Mouse (Mus musculus) heart, adult 2 months (tissue): Measurements from ENCODE around the gene Fgfr2. TPM values are rescaled to one million over a fixed set of nuclear protein-coding genes. Genes with fewer than 3 reads are reported as not detected.
A peak's percentile ranks its signal among the peaks of the same experiment; 100 is the strongest.

ENCODE experiments used
- DNase-seq, 2 experiments: peaks; one replicate each; pipeline ENCODE4 v3.0.0; 2021
- H3K27ac ChIP-seq: fragments of 200-600 bp; 2 replicates; pipeline ENCODE4 v1.8.1; 2022
- H3K27me3 ChIP-seq: fragments of 200-500 bp; 2 replicates; pipeline ENCODE4 v1.6.1; 2012; ENCODE audit warnings: mild to moderate bottlenecking, low read length, inconsistent platforms, mixed read lengths; ENCODE audit not compliant: control insufficient read depth, insufficient read depth
- H3K36me3 ChIP-seq: fragments of 200-500 bp; 2 replicates; pipeline ENCODE4 v1.6.1; 2012; ENCODE audit warnings: low read length, inconsistent platforms; ENCODE audit not compliant: control insufficient read depth, insufficient read depth
- H3K4me1 ChIP-seq: fragments of 200-500 bp; 2 replicates; pipeline ENCODE4 v1.6.1; 2011; ENCODE audit warnings: low read length; ENCODE audit not compliant: control insufficient read depth, insufficient read depth
- H3K4me3 ChIP-seq: fragments of 200-600 bp; 2 replicates; pipeline ENCODE4 v1.8.1; 2022
- H3K79me2 ChIP-seq: fragments of 200-500 bp; replicated peaks from 2 replicates; pipeline ENCODE4 v1.6.1; 2012; ENCODE audit warnings: mild to moderate bottlenecking, inconsistent platforms, low read length, moderate library complexity, mixed read lengths; ENCODE audit not compliant: control insufficient read depth, insufficient read depth
- H3K9ac ChIP-seq: fragments of 200-500 bp; 2 replicates; pipeline ENCODE4 v1.6.1; 2012; ENCODE audit warnings: low read depth, mild to moderate bottlenecking, control low read depth, inconsistent platforms, low read length, mixed read lengths
- CTCF ChIP-seq: fragments of 200-600 bp; IDR thresholded peaks from 2 replicates; pipeline ENCODE4 v1.8.1; 2022; ENCODE audit warnings: antibody characterized with exemption, mild to moderate bottlenecking, moderate library complexity
- EP300 ChIP-seq: fragments of 200-500 bp; IDR thresholded peaks from 2 replicates; pipeline ENCODE4 v1.6.1; 2011; ENCODE audit warnings: low read depth, low read length, control low read depth; ENCODE audit not compliant: insufficient read depth
- POLR2A ChIP-seq: fragments of 200-500 bp; IDR thresholded peaks from 2 replicates; pipeline ENCODE4 v1.6.1; 2011; ENCODE audit warnings: mild to moderate bottlenecking, low read depth, low read length, control low read depth; ENCODE audit not compliant: insufficient read depth
- WGBS: fragments of 180-500 bp; shearing (Covaris S2); methylation state at CpG from one replicate; pipeline ENCODE4 v1.1.7; 2018; 5-methylcytosine and 5-hydroxymethylcytosine counted together
- intact Hi-C: fragments of 180-260 bp; cut with DNase I; formaldehyde crosslinking; loops from one replicate; pipeline ENCODE4 v1.15.1; 2025
- polyA plus RNA-seq: library from polyadenylated mRNA; depleted of rRNA; stranded (reverse); fragments of >200 nt; gene quantifications from 2 replicates; pipeline ENCODE4 v1.2.3, GENCODE M21; 2012
- total RNA-seq, 2 experiments: library from RNA; stranded (reverse); gene quantifications; 2 replicates each; pipeline ENCODE4 v1.2.3; 2021

Fgfr2 gene
- total and polyA plus RNA-seq, 3 experiments: 1.1 to 2.0 (median 1.3) TPM

DNA sequence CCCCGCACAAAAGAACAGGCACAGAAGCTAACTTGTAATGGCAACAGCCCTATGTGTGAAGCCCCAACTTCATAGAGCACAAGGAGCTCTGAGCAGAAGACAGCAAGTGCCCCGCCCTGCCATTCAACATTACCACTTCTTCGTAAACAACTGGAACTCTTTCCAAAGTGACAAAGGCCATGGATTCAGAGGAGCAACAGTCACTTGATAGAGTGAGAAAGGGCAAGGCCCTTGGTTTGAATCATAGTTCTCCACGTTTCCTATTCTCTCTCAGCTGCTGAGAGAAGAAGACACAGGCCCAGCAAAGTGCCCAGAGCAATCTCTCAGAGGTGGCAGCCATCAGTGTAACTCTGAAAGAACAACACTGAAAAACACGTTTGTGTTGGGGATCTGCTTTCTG, 359.2 kb downstream of the Fgfr2 start:
- DNase-seq: no peak
- Histone ChIP-seq H3K27ac (peak overlapping the region; percentile 65; the same call in 1 of the 2 replicates), H3K4me1 (peaks cover 22% of the 10 kb centered on the region), H3K36me3 (peaks cover 30% of the 10 kb centered on the region), H3K9ac (no peak overlapping the region), H3K79me2 (peaks cover 7% of the 10 kb centered on the region; the same call in 1 of the 2 replicates), H3K4me3 (no peak overlapping the region), H3K27me3 (no peaks in the 10 kb centered on the region)
- TF ChIP-seq POLR2A (no peak), EP300 (no peak), CTCF (no peak)
- intact Hi-C loops: no loop called here
- 81% methylated on average over 5 of the region's 5 CpGs for WGBS

DNA sequence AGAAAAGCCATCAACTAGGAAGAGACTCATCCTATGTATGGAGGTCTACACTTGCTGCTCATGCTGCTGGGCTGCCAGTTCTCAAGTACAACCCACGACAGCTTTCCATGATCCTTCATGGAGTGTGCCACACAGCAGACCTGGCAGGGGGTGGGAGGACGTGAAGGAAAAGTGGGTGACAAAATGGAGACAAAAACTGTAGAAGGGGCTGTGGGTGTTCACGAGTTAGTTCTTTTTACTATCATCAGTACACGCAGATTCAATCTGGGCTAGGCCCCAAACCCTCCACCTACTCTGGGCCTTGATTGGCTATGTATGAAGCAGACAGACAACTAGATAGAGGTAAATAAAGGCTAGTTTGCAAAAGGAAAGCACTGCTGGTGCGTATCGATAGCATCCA, 359.8 kb downstream of the Fgfr2 start:
- Histone ChIP-seq H3K36me3 (peaks cover 30% of the 10 kb centered on the region), H3K9ac (no peak overlapping the region), H3K27me3 (no peaks in the 10 kb centered on the region), H3K4me1 (peaks cover 22% of the 10 kb centered on the region), H3K4me3 (no peak overlapping the region), H3K79me2 (peaks cover 7% of the 10 kb centered on the region; the same call in 1 of the 2 replicates), H3K27ac (no peak overlapping the region; the same call in 1 of the 2 replicates)
- no peak for DNase-seq
- intact Hi-C loops: no loop called here
- no peak for TF ChIP-seq POLR2A
- TF ChIP-seq CTCF: no peak
- TF ChIP-seq EP300: no peak
- WGBS: 90% methylated on average over 6 of the region's 6 CpGs

DNA sequence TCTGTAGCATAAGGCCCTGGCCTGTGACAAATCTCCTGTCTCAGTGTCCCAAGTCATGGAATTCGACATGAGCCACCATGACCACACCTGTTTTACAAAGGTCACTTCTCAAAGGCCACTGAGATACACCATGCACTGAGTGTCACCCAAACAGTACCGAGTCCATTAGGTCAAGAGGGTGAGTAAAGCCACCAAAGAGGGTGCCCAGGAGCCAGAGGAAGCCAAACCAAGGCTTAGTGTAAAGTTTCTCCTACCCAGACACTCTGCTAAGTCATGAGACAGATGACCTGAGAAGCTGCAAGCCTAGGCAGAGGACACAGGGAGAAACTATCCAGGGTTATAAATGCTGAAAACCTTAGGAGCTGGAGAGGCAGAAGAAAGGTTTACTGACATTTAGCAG, 361.7 kb downstream of the Fgfr2 start:
- H3K36me3 ChIP-seq: peaks cover 22% of the 10 kb centered on the region
- intact Hi-C loops: no loop called here
- peaks cover 15% of the 10 kb centered on the region for H3K4me1 ChIP-seq
- H3K4me3 ChIP-seq: no peak overlapping the region
- peaks cover 6% of the 10 kb centered on the region; the same call in 1 of the 2 replicates for H3K79me2 ChIP-seq
- no peak overlapping the region for H3K9ac ChIP-seq
- no peaks in the 10 kb centered on the region for H3K27me3 ChIP-seq
- H3K27ac ChIP-seq: no peak overlapping the region
- no peak for TF ChIP-seq EP300
- no peak for TF ChIP-seq CTCF
- no peak for TF ChIP-seq POLR2A
- 82% methylated on average over 2 of the region's 2 CpGs for WGBS
- no peak for DNase-seq

DNA sequence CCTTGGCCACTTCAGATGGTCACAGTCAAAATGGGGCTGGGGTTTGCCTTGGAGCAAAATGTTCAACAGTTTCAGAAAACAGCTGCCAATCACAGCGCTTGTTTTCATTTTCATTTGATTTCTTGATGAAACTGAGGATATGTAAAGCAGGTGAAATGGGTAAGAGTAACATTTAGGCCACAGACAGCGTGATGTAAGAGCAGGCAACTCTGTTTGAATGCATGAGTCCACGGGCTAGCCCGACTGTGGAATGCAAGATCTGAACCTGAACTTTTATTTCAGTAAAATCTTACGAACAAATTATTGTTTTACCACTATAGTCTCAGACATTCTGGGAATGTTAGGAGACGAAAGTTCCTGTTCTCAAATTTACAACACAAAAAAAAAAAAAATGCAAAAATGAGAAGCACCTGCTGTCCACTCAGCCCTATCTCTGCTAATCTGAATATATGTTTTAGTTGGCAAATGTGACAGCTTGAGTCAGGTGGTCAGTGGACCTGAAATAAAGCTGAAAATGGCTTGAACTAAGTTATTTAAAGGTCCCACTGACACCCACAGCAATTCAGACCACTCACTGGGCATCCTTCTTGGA, 362.5 kb downstream of the Fgfr2 start:
- H3K27me3 ChIP-seq: no peaks in the 10 kb centered on the region
- TF ChIP-seq EP300: no peak
- TF ChIP-seq POLR2A: no peak
- no peak for DNase-seq
- H3K36me3 ChIP-seq: peaks cover 18% of the 10 kb centered on the region
- no peak overlapping the region for H3K4me3 ChIP-seq
- 94% methylated on average over 6 of the region's 6 CpGs for WGBS
- H3K9ac ChIP-seq: no peak overlapping the region
- intact Hi-C loops: no loop called here
- peaks cover 6% of the 10 kb centered on the region; the same call in 1 of the 2 replicates for H3K79me2 ChIP-seq
- H3K27ac ChIP-seq: no peak overlapping the region
- peaks cover 13% of the 10 kb centered on the region for H3K4me1 ChIP-seq

DNA sequence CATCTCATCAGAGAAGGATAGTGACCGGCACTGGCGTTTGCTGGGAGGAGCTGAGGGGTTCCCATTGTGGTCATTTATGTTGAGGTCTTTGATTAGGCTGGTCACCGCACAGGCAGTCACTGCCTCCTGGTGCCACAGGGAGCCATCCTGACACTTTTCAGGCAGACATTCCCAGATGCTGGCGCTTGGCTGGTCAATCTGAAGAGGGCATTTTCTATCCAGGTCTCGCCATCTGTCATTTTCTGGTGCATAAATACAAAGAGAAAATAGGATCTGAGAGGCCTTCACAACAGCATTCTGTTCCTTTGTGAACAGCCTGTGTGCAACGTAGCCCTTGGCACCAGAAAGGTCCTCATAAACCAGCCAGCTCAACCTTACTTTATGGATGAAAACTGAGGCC, 363.2 kb downstream of the Fgfr2 start:
- intact Hi-C loops: no loop called here
- WGBS: 98% methylated on average over 6 of the region's 6 CpGs

DNA sequence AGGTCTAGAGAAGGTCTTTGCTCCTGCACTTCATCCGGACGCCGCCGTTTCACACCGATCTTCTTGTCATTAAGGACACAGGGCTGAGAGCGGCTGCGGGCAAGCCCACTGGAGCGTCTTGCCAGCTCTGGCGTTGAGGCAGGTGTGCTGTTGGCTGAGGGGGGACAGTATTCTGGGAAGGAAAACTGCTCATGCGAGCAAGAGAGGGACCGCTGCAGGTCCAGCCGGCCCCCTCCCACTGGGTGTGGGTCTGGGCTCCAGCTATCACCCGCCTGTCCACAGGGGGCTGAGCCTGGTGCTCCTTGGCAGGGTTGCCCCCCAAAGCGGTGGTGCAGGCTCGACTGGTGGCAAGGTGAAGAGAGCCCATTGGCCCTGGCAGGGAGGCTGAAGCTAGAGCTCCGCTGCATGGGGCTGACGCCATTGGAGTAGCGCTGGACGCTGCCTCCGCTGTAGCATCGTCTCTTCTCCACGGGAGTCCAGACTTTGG, 363.7 kb downstream of the Fgfr2 start:
- WGBS: 95% methylated on average over 22 of the region's 22 CpGs
- no peak overlapping the region for H3K4me3 ChIP-seq
- no peak overlapping the region for H3K9ac ChIP-seq
- H3K79me2 ChIP-seq: peaks cover 4% of the 10 kb centered on the region; the same call in 1 of the 2 replicates
- peaks cover 10% of the 10 kb centered on the region for H3K36me3 ChIP-seq
- no peak for TF ChIP-seq CTCF
- no peak for TF ChIP-seq POLR2A
- TF ChIP-seq EP300: no peak
- DNase-seq: no peak
- H3K27ac ChIP-seq: no peak overlapping the region
- peaks cover 19% of the 10 kb centered on the region for H3K4me1 ChIP-seq
- H3K27me3 ChIP-seq: no peaks in the 10 kb centered on the region
- intact Hi-C loops: no loop called here

More for the DNA sequence above, 363.2 kb downstream of the Fgfr2 start:
- DNase-seq: no peak
- Histone ChIP-seq H3K4me3 (no peak overlapping the region), H3K79me2 (peaks cover 4% of the 10 kb centered on the region; the same call in 1 of the 2 replicates), H3K4me1 (peaks cover 14% of the 10 kb centered on the region), H3K27ac (no peak overlapping the region), H3K36me3 (peaks cover 12% of the 10 kb centered on the region), H3K27me3 (no peaks in the 10 kb centered on the region), H3K9ac (no peak overlapping the region)
- no peak for TF ChIP-seq POLR2A
